Mouse (Mus musculus): ENCODE measurements at regions not wholly inside any gene's neighbourhood (a gene's known extent, or its start where the extent isn't known, plus 50 kb on each side); places are given as distances from the start of the nearest gene placed in this dataset.

DNA sequence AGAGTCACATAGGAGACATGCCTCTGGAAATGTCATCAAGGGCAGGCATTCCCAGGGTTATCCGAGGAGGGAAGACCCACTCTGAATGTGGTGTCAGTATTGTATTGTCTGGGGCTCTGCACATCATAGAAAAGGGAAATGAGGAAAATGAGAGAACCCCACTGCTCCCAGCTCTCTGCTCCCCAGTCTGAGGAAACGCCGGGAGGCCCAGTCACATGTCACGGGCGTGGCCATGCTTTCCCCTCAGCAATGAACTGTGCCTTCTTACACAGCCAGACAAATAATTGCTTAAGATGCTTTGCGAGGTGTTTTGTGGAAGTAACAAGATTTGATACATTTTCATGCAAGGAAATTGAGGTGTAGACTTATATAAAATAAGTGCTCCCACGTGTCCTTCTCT, 366.1 kb downstream of the Cbln4 start:
- TF ChIP-seq CTCF (conservative IDR thresholded peaks at IDR 0.05; ENCODE audit: low read length): no peak
- no peak for TF ChIP-seq POU5F1 (IDR thresholded peaks at IDR 0.05; ENCODE audit: borderline replicate concordance, low read length)
- no peak for TF ChIP-seq NANOG (IDR thresholded peaks at IDR 0.05; ENCODE audit: borderline replicate concordance, low read length)
